Mouse (Mus musculus): Measurements from ENCODE around the gene Ssu72. TPM values are rescaled to one million over a fixed set of nuclear protein-coding genes. Genes with fewer than 3 reads are reported as not detected.

Ssu72 gene
- polyA plus RNA-seq, 1 experiment from 2014 or later = 139 TPM

GRCm38 (mm10) chr4:155708988-155709387 is 4.4 kb downstream of the Ssu72 start:
- Histone ChIP-seq H3K36me3 (replicated peaks) (no peaks in the 10 kb centered on the region; the same call in 1 of the 2 replicates), H3K4me3 (replicated peaks) (no peak overlapping the region), H3K4me2 (no peak overlapping the region), H3K27me3 (no peaks in the 10 kb centered on the region), H3K9ac (no peak overlapping the region), H3K9me3 (no peaks in the 10 kb centered on the region), H3K4me1 (peaks cover 16% of the 10 kb centered on the region), H3K27ac (no peak overlapping the region)
- ATAC-seq (ENCODE audit: low FRiP score) = no peak

GRCm38 (mm10) chr4:155710521-155711252 is 6.1 kb downstream of the Ssu72 start:
- no peak overlapping the region for H3K9ac ChIP-seq
- H3K9me3 ChIP-seq = no peaks in the 10 kb centered on the region
- H3K4me2 ChIP-seq = no peak overlapping the region
- H3K27me3 ChIP-seq = no peaks in the 10 kb centered on the region
- no peak for ATAC-seq (ENCODE audit: low FRiP score)
- H3K4me1 ChIP-seq = peaks cover 12% of the 10 kb centered on the region
- H3K36me3 ChIP-seq (replicated peaks) = peaks cover 10% of the 10 kb centered on the region
- 49% methylated on average over 6 of the region's 6 CpGs for WGBS
- H3K4me3 ChIP-seq (replicated peaks) = no peak overlapping the region
- H3K27ac ChIP-seq = no peak overlapping the region

GRCm38 (mm10) chr4:155721668-155722083 is 17.1 kb downstream of the Ssu72 start:
- Histone ChIP-seq H3K27ac (no peak overlapping the region), H3K9ac (no peak overlapping the region), H3K36me3 (replicated peaks) (peaks cover 24% of the 10 kb centered on the region), H3K9me3 (no peaks in the 10 kb centered on the region), H3K4me3 (replicated peaks) (no peak overlapping the region), H3K4me1 (no peaks in the 10 kb centered on the region), H3K4me2 (no peak overlapping the region), H3K27me3 (no peaks in the 10 kb centered on the region)
- WGBS = 72% methylated on average over 4 of the region's 4 CpGs
- ATAC-seq (ENCODE audit: low FRiP score) = no peak

- Histone ChIP-seq H3K4me1 (0 out of 2 replicates have a peak, but pooled peaks cover 1% of the 10 kb centered on the region), H3K27ac (no peak overlapping the region)
These were observed 23.4 kb downstream of the Ssu72 start for GRCm38 (mm10) chr4:155727993-155728392.

GRCm38 (mm10) chr4:155733267-155733666 is 28.7 kb downstream of the Ssu72 start:
- Histone ChIP-seq H3K4me1 (peaks cover 29% of the 10 kb centered on the region), H3K27ac (no peak overlapping the region), H3K4me3 (replicated peaks) (no peak overlapping the region), H3K27me3 (no peaks in the 10 kb centered on the region), H3K4me2 (no peak overlapping the region), H3K36me3 (replicated peaks) (peaks cover 21% of the 10 kb centered on the region), H3K9me3 (no peaks in the 10 kb centered on the region), H3K9ac (0 out of 2 replicates have a peak overlapping the region, but pooled peaks have one; percentile 92)
- 90% methylated on average over 10 of the region's 10 CpGs for WGBS
- ATAC-seq (ENCODE audit: low FRiP score) = no peak

More at GRCm38 (mm10) chr4:155727993-155728392, 23.4 kb downstream of the Ssu72 start:
- no peak overlapping the region for H3K4me3 ChIP-seq (replicated peaks)
- no peak overlapping the region for H3K9ac ChIP-seq
- WGBS = 80% methylated on average over 2 of the region's 2 CpGs
- no peaks in the 10 kb centered on the region for H3K27me3 ChIP-seq
- no peaks in the 10 kb centered on the region for H3K9me3 ChIP-seq
- peaks cover 25% of the 10 kb centered on the region for H3K36me3 ChIP-seq (replicated peaks)
- no peak for ATAC-seq (ENCODE audit: low FRiP score)
- no peak overlapping the region for H3K4me2 ChIP-seq

- H3K9ac ChIP-seq = peak within 1 kb of the TSS; percentile 92
- peak within 1 kb of the TSS; percentile 91 for H3K27ac ChIP-seq
- no peaks in the 10 kb centered on the region for H3K9me3 ChIP-seq
- H3K36me3 ChIP-seq (replicated peaks) = peaks cover 21% of the 10 kb centered on the region
- peaks cover 29% of the 10 kb centered on the region for H3K4me1 ChIP-seq
- H3K4me3 ChIP-seq (replicated peaks) = peak within 1 kb of the TSS; percentile 79
- peak; percentile 95 for ATAC-seq (ENCODE audit: low FRiP score)
- H3K27me3 ChIP-seq = no peaks in the 10 kb centered on the region
- peak within 1 kb of the TSS; percentile 91 for H3K4me2 ChIP-seq
- WGBS = under 1% methylated on average over 20 of the region's 35 CpGs
These were observed 29.8 kb downstream of the Ssu72 start, which contains the start of gene Tmem240 for GRCm38 (mm10) chr4:155734350-155734941. Gene Tmem240 (plus strand): TSS chr4:155734800.

GRCm38 (mm10) chr4:155734951-155735702 is 30.5 kb downstream of the Ssu72 start:
- H3K36me3 ChIP-seq (replicated peaks) = peaks cover 28% of the 10 kb centered on the region
- H3K9ac ChIP-seq = peak overlapping the region; percentile 92
- WGBS = 1% methylated on average over 44 of the region's 79 CpGs

GRCm38 (mm10) chr4:155735788-155736187 is 31.2 kb downstream of the Ssu72 start:
- Histone ChIP-seq H3K4me2 (peak overlapping the region; percentile 91), H3K9me3 (no peaks in the 10 kb centered on the region), H3K9ac (peak overlapping the region; percentile 92), H3K36me3 (replicated peaks) (peaks cover 34% of the 10 kb centered on the region), H3K27ac (peak overlapping the region; percentile 91), H3K4me1 (peaks cover 29% of the 10 kb centered on the region), H3K4me3 (replicated peaks) (peak overlapping the region; percentile 79), H3K27me3 (no peaks in the 10 kb centered on the region)
- 70% methylated on average over 5 of the region's 5 CpGs for WGBS
- ATAC-seq (ENCODE audit: low FRiP score) = peak; percentile 1; the same call in 1 of the 2 replicates

More at GRCm38 (mm10) chr4:155734951-155735702, 30.5 kb downstream of the Ssu72 start:
- no peaks in the 10 kb centered on the region for H3K27me3 ChIP-seq
- peaks cover 29% of the 10 kb centered on the region for H3K4me1 ChIP-seq
- H3K9me3 ChIP-seq = no peaks in the 10 kb centered on the region
- peak; percentile 71 for ATAC-seq (ENCODE audit: low FRiP score)
- peak overlapping the region; percentile 79 for H3K4me3 ChIP-seq (replicated peaks)
- H3K27ac ChIP-seq = peak overlapping the region; percentile 91
- peak overlapping the region; percentile 91 for H3K4me2 ChIP-seq

- 93% methylated on average over 5 of the region's 5 CpGs for WGBS
- no peaks in the 10 kb centered on the region for H3K9me3 ChIP-seq
- H3K4me3 ChIP-seq (replicated peaks) = no peak overlapping the region
- no peak overlapping the region for H3K9ac ChIP-seq
- H3K4me2 ChIP-seq = peak overlapping the region; percentile 91; the same call in 1 of the 2 replicates
- peaks cover 38% of the 10 kb centered on the region for H3K36me3 ChIP-seq (replicated peaks)
- ATAC-seq (ENCODE audit: low FRiP score) = no peak
- peaks cover 29% of the 10 kb centered on the region for H3K4me1 ChIP-seq
- no peaks in the 10 kb centered on the region for H3K27me3 ChIP-seq
- H3K27ac ChIP-seq = no peak overlapping the region
These were observed 31.8 kb downstream of the Ssu72 start for GRCm38 (mm10) chr4:155736421-155736820.

GRCm38 (mm10) chr4:155738262-155738661 is 33.7 kb downstream of the Ssu72 start:
- H3K4me3 ChIP-seq (replicated peaks) = no peak overlapping the region
- no peaks in the 10 kb centered on the region for H3K9me3 ChIP-seq
- peaks cover 40% of the 10 kb centered on the region for H3K36me3 ChIP-seq (replicated peaks)
- peaks cover 25% of the 10 kb centered on the region for H3K4me1 ChIP-seq
- 72% methylated on average over 8 of the region's 8 CpGs for WGBS
- ATAC-seq (ENCODE audit: low FRiP score) = no peak
- no peak overlapping the region for H3K9ac ChIP-seq
- H3K27ac ChIP-seq = no peak overlapping the region
- no peak overlapping the region for H3K4me2 ChIP-seq
- no peaks in the 10 kb centered on the region for H3K27me3 ChIP-seq

GRCm38 (mm10) chr4:155739152-155739551 is 34.6 kb downstream of the Ssu72 start:
- no peaks in the 10 kb centered on the region for H3K27me3 ChIP-seq
- no peak overlapping the region for H3K27ac ChIP-seq
- H3K4me3 ChIP-seq (replicated peaks) = no peak overlapping the region
- peaks cover 47% of the 10 kb centered on the region for H3K36me3 ChIP-seq (replicated peaks)
- H3K9me3 ChIP-seq = no peaks in the 10 kb centered on the region
- ATAC-seq (ENCODE audit: low FRiP score) = no peak
- whole genome bisulfite sequencing = 84% methylated on average over 6 of the region's 6 CpGs
- no peak overlapping the region for H3K4me2 ChIP-seq
- peaks cover 16% of the 10 kb centered on the region for H3K4me1 ChIP-seq
- H3K9ac ChIP-seq = no peak overlapping the region

Data from forebrain, embryonic 12.5 days (tissue).